Mouse (Mus musculus) liver, adult 2 months (tissue): ENCODE measurements around the gene G3bp1. TPM values are rescaled to one million over a fixed set of nuclear protein-coding genes. Genes with fewer than 3 reads are reported as not detected.

Experiments used
- DNase-seq: peaks from one replicate; pipeline ENCODE4 v3.0.0-alpha.2; 2011; ENCODE audit warnings: low read depth, low spot score; ENCODE audit errors: extremely low read depth
- H3K27ac ChIP-seq: fragments of 200-500 bp; replicated peaks from 2 replicates; pipeline ENCODE4 v1.5.1; 2012; ENCODE audit warnings: low read depth, mild to moderate bottlenecking, control low read depth, inconsistent platforms, low read length; ENCODE audit not compliant: insufficient read depth
- H3K27me3 ChIP-seq: fragments of 200-500 bp; 2 replicates; pipeline ENCODE4 v1.6.1; 2012; ENCODE audit warnings: mild to moderate bottlenecking, moderate library complexity, low read length, inconsistent platforms; ENCODE audit not compliant: control insufficient read depth, insufficient read depth
- H3K36me3 ChIP-seq: fragments of 200-500 bp; 2 replicates; pipeline ENCODE4 v1.6.1; 2012; ENCODE audit warnings: low read length, inconsistent platforms; ENCODE audit not compliant: control insufficient read depth, insufficient read depth
- H3K4me1 ChIP-seq: fragments of 200-500 bp; 2 replicates; pipeline ENCODE4 v1.6.1; 2011; ENCODE audit warnings: low read length; ENCODE audit not compliant: control insufficient read depth, insufficient read depth
- H3K4me3 ChIP-seq: fragments of 200-500 bp; 2 replicates; pipeline ENCODE4 v1.5.1; 2011; ENCODE audit warnings: low read depth, mild to moderate bottlenecking, control low read depth, low read length, moderate library complexity; ENCODE audit not compliant: insufficient read depth
- H3K79me2 ChIP-seq: fragments of 200-500 bp; 2 replicates; pipeline ENCODE4 v1.6.1; 2012; ENCODE audit warnings: inconsistent platforms, mild to moderate bottlenecking, low read length, moderate library complexity; ENCODE audit not compliant: control insufficient read depth, insufficient read depth
- H3K9ac ChIP-seq: fragments of 200-500 bp; 2 replicates; pipeline ENCODE4 v1.6.1; 2012; ENCODE audit warnings: low read depth, mild to moderate bottlenecking, control low read depth, inconsistent platforms, low read length
- CTCF ChIP-seq: fragments of 200-500 bp; IDR thresholded peaks from 2 replicates; pipeline ENCODE4 v1.5.1; 2011; ENCODE audit warnings: low read depth, low read length, control low read depth
- POLR2A ChIP-seq: fragments of 200-500 bp; IDR thresholded peaks from 2 replicates; pipeline ENCODE4 v1.6.1; 2011; ENCODE audit warnings: low read length, control low read depth; ENCODE audit not compliant: insufficient read depth; ENCODE audit errors: extremely low read depth
- WGBS: fragments of 180-500 bp; shearing (Covaris S2); methylation state at CpG from one replicate; pipeline ENCODE4 v1.1.7; 2018; 5-methylcytosine and 5-hydroxymethylcytosine counted together
- polyA plus RNA-seq: library from polyadenylated mRNA; depleted of rRNA; stranded (reverse); fragments of >200 nt; gene quantifications from 2 replicates; pipeline ENCODE4 v1.2.3, GENCODE M21; 2012; rRNA removed
- total RNA-seq: library from RNA; depleted of rRNA; stranded (reverse); fragments of >200 nt; gene quantifications from 2 replicates; pipeline ENCODE4 v1.2.3, GENCODE M21; 2014; rRNA removed

Gene G3bp1
- total and polyA plus RNA-seq, 2 experiments = 14.0 to 15.7 TPM

DNA sequence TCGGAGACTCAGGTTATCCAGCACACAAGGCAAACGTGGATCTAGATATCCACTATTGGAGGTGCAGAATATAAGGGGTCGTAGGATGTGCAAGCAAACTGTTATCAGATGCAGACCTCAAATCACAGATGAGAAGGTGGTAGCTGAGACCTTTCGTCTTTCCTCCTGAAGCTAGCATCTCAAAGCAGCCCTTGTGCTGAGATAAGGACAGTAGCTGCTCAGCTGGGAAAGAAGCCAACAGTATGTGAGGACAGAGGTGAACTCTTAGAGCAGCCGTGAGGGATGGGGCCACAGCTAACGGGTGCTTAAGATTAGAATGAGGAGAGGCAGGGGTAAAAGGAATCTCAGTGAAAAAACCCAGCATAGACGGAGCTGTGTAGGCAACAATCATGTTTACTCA is 72.6 kb downstream of the G3bp1 start:
- Histone ChIP-seq H3K79me2 (no peaks in the 10 kb centered on the region), H3K9ac (no peak overlapping the region), H3K36me3 (no peaks in the 10 kb centered on the region), H3K4me3 (no peak overlapping the region), H3K27ac (no peak overlapping the region), H3K27me3 (no peaks in the 10 kb centered on the region), H3K4me1 (no peaks in the 10 kb centered on the region)
- no peak for DNase-seq
- WGBS = 46% methylated on average over 7 of the region's 7 CpGs
- TF ChIP-seq POLR2A (no peak), CTCF (no peak)

DNA sequence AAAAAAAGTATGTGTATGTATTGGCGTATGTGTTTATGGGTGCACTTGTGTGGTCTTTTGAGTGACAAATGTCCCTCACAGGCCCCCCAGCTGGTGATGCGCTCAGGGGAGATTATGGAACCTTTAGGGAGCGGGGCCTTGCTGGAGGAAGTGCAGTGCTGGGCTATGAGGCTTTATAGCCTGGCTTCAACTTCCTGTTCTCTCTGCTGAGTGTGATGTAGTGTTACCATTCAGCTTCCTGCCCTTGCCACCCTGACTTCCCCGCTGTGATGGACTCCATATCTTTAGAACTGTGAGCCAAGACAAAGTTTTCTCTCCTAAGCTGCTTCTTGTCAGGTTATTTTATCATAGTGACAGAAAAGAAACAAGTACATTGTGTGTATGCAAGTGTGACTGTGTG is 73.2 kb downstream of the G3bp1 start:
- H3K79me2 ChIP-seq = no peaks in the 10 kb centered on the region
- 52% methylated on average over 4 of the region's 4 CpGs for WGBS
- no peak for DNase-seq
- H3K27ac ChIP-seq = no peak overlapping the region
- H3K4me3 ChIP-seq = no peak overlapping the region
- no peaks in the 10 kb centered on the region for H3K27me3 ChIP-seq
- no peaks in the 10 kb centered on the region for H3K4me1 ChIP-seq
- H3K9ac ChIP-seq = no peak overlapping the region
- TF ChIP-seq POLR2A (no peak), CTCF (no peak)
- H3K36me3 ChIP-seq = no peaks in the 10 kb centered on the region

- H3K4me3 ChIP-seq = no peak overlapping the region
- no peak overlapping the region for H3K27ac ChIP-seq
- no peaks in the 10 kb centered on the region for H3K36me3 ChIP-seq
- WGBS = 81% methylated on average over 1 of the region's 1 CpGs
- no peaks in the 10 kb centered on the region for H3K79me2 ChIP-seq
- H3K4me1 ChIP-seq = no peaks in the 10 kb centered on the region
- no peak for TF ChIP-seq POLR2A
- TF ChIP-seq CTCF = no peak
- DNase-seq = no peak
- H3K9ac ChIP-seq = no peak overlapping the region
- no peaks in the 10 kb centered on the region for H3K27me3 ChIP-seq
These were observed 76.2 kb downstream of the G3bp1 start for GRCm38 (mm10) chr11:55545690-55546089.

Other genes with a start within 250 kb of the G3bp1 start
- under 0.01 TPM in 1 of 2 replicates, not detected in the other for gene Fat2, start 133.1 kb upstream of the G3bp1 start, total RNA-seq
- not detected in 2 replicates for gene Fat2, start 133.1 kb upstream of the G3bp1 start, polyA plus RNA-seq
- gene Sparc, start 46.5 kb upstream of the G3bp1 start, total RNA-seq = 28.0 and 41.7 TPM in 2 replicates
- 110 and 128 TPM in 2 replicates for gene Sparc, start 46.5 kb upstream of the G3bp1 start, polyA plus RNA-seq
- gene Atox1, start 8.4 kb upstream of the G3bp1 start, total RNA-seq = 220 and 227 TPM in 2 replicates
- gene Atox1, start 8.4 kb upstream of the G3bp1 start, polyA plus RNA-seq = 358 and 464 TPM in 2 replicates
- not detected in 2 replicates for gene Glra1, start 138.5 kb downstream of the G3bp1 start, total RNA-seq
- not detected in 2 replicates for gene Glra1, start 138.5 kb downstream of the G3bp1 start, polyA plus RNA-seq